Mouse (Mus musculus): ENCODE data around the gene Taok1.

DNA sequence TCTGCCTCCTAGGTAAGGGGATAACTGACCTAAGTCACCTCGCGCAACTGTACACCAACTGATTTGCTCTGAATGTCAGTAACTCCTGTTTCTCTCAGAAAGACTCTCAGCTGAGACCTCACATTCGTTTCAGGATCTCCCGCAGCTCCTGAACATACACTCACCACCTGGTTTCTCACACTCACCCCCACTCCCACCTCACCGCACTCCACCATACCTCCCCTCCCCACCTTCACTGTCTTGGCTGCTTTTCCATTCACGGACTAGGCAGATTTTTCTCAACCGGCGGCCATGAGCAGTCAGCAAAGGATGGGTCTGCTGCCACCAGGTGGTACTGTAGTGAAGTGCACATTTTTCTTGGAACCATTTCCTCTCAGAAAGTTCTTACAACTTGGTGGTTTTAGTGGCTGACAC is 22.6 kb upstream of the Taok1 start:
- peak; percentile 87 for TF ChIP-seq CTCF (IDR thresholded peaks at IDR 0.05; ENCODE audit: insufficient read depth, low read length)
- TF ChIP-seq POLR2A (IDR thresholded peaks at IDR 0.05; ENCODE audit: borderline replicate concordance, extremely low read depth, low read depth, low read length): no peak
